Mouse (Mus musculus) CH12.LX (cell line): Measurements from ENCODE around the gene Cdh13.

Source experiments
- E2F4 ChIP-seq: IDR thresholded peaks from 2 replicates; pipeline ENCODE4 v1.6.1; 2011; ENCODE audit warnings: low read depth, low read length, improper control_type of control experiment; ENCODE audit not compliant: insufficient replicate concordance
- EP300 ChIP-seq: IDR thresholded peaks from 2 replicates; pipeline ENCODE4 v1.6.1; 2011; ENCODE audit warnings: low read length, improper control_type of control experiment
- HCFC1 ChIP-seq: IDR thresholded peaks from 2 replicates; pipeline ENCODE4 v1.6.1; 2012; ENCODE audit warnings: low read depth, mild to moderate bottlenecking, inconsistent platforms, low read length, improper control_type of control experiment
- PAX5 ChIP-seq: IDR thresholded peaks from 2 replicates; pipeline ENCODE4 v1.6.1; 2012; ENCODE audit warnings: low read length, inconsistent platforms, mixed read lengths
- POLR2A ChIP-seq: IDR thresholded peaks from 2 replicates; pipeline ENCODE4 v1.6.1; 2011; ENCODE audit warnings: low read depth, mild to moderate bottlenecking, improper control_type of control experiment, low read length

- TF ChIP-seq EP300 = no peak
- no peak for TF ChIP-seq POLR2A
- TF ChIP-seq PAX5 = no peak
- no peak for TF ChIP-seq HCFC1
- no peak for TF ChIP-seq E2F4
Measured at GRCm38 (mm10) chr8:118565186-118565585, 281.7 kb downstream of the Cdh13 start.
